13 mouse cellular contexts compared by ENCODE assay signal in genomic region chr1:120037021-120037683, GRCm38 (mm10). TPM values are rescaled to one million over a fixed set of nuclear protein-coding genes. Genes with fewer than 3 reads are reported as not detected.
DNase-seq lines count a peak whose midpoint lies in the region; ATAC-seq and TF ChIP-seq lines count a peak whose summit lies in the region.
"Had no signal": no experiment of that assay in that cellular context is flagged by ENCODE, and none has a peak within 500 bp of the region (broad histone marks: within the 10 kb centered on the region; RNA-seq: fewer than 3 reads in every experiment).

No protein-coding gene starts in this region.

- no peaks in the 10 kb centered on the region for H3K9me3 ChIP-seq in hindbrain, postnatal 0 days (ENCODE audit: low read length)
- no peaks in the 10 kb centered on the region for H3K9me3 ChIP-seq in hindbrain, embryonic 12.5 days (replicated peaks)
- H3K9me3 ChIP-seq: hindbrain, embryonic 13.5 days had no signal

- no peak overlapping the region for H3K9ac ChIP-seq in hindbrain, postnatal 0 days (replicated peaks; ENCODE audit: low read length)
- H3K9ac ChIP-seq in hindbrain, embryonic 12.5 days, result no peak overlapping the region
- H3K9ac ChIP-seq: hindbrain, embryonic 13.5 days had no signal

- no peaks in the 10 kb centered on the region for H3K4me1 ChIP-seq in hindbrain, postnatal 0 days (ENCODE audit: insufficient read depth, low read length)
- 0 out of 2 replicates have a peak, but pooled peaks cover 3% of the 10 kb centered on the region for H3K4me1 ChIP-seq in hindbrain, embryonic 12.5 days

- TF ChIP-seq CTCF in hindbrain, postnatal 0 days (IDR thresholded peaks at IDR 0.05; ENCODE audit: low read depth), result no peak

- no peaks in the 10 kb centered on the region for H3K27me3 ChIP-seq in hindbrain, postnatal 0 days (ENCODE audit: insufficient read depth, low read length)
- H3K27me3 ChIP-seq in hindbrain, embryonic 12.5 days, result no peaks in the 10 kb centered on the region
- H3K27me3 ChIP-seq: hindbrain, embryonic 13.5 days had no signal

- no peak overlapping the region for H3K4me3 ChIP-seq in hindbrain, postnatal 0 days (ENCODE audit: low read length)
- no peak overlapping the region for H3K4me3 ChIP-seq in hindbrain, embryonic 12.5 days
- H3K4me3 ChIP-seq: erythroblast, embryonic 14.5 days; hindbrain, embryonic 13.5 days had no signal

- no peaks in the 10 kb centered on the region for H3K36me3 ChIP-seq in hindbrain, postnatal 0 days (ENCODE audit: insufficient read depth, low read length)
- H3K36me3 ChIP-seq in hindbrain, embryonic 12.5 days, result no peaks in the 10 kb centered on the region
- H3K36me3 ChIP-seq: hindbrain, embryonic 13.5 days had no signal

- peak; percentile 60 for DNase-seq in hindbrain, postnatal 0 days (ENCODE audit: low spot score)
- DNase-seq in 416B (ENCODE audit: low read depth), result peak; percentile 58
- DNase-seq in adipocyte (ENCODE audit: low spot score), result peak; percentile 25
- peak; percentile 75 to 78 for DNase-seq in kidney, postnatal 25 days
- no peak for DNase-seq in frontal cortex, postnatal 14 days (ENCODE audit: low spot score in 2 of 2)
- DNase-seq in right cerebral cortex, adult 18-20 months, result no peak
- DNase-seq: thymus, adult 18-20 months had no signal

- H3K27ac ChIP-seq in hindbrain, postnatal 0 days, result no peak overlapping the region
- H3K27ac ChIP-seq in hindbrain, embryonic 12.5 days, result no peak overlapping the region
- H3K27ac ChIP-seq: hindbrain, embryonic 13.5 days had no signal

- no peak overlapping the region for H3K4me2 ChIP-seq in hindbrain, postnatal 0 days (ENCODE audit: low read depth, low read length)
- H3K4me2 ChIP-seq in hindbrain, embryonic 12.5 days (replicated peaks), result no peak overlapping the region
- H3K4me2 ChIP-seq: hindbrain, embryonic 13.5 days had no signal

- ATAC-seq in hindbrain, postnatal 0 days, result no peak
- ATAC-seq in hindbrain, embryonic 12.5 days (ENCODE audit: low FRiP score), result no peak
- ATAC-seq in inflammation-experienced regulatory T-cells, adult 6 months, result no peak

- WGBS in hindbrain, postnatal 0 days, result 46% methylated on average over 9 of the region's 9 CpGs
- WGBS in hindbrain, embryonic 12.5 days, result 65% methylated on average over 9 of the region's 9 CpGs

RNA-seq across cellular contexts. Expression of gene Sctr, which starts 30.5 kb away (rescaled TPM):
- total RNA-seq in hindbrain, postnatal 0 days (2014; rRNA removed), result 1.9 and 2.0 TPM in 2 replicates
- 0.93 and 1.2 TPM in 2 replicates for polyA plus RNA-seq in hindbrain, postnatal 0 days (2015; fragmentation: Nextera tagmentation; extraction: Ambion mirVana)
- 0.78 and 1.0 TPM in 2 replicates for polyA plus RNA-seq in hindbrain, embryonic 12.5 days (2016; fragmentation: Nextera tagmentation; extraction: Ambion mirVana)
- polyA plus RNA-seq in inflammation-experienced regulatory T-cells, adult 6 months (2017; shearing (Covaris generic)), result not detected
- total RNA-seq: megakaryocyte, adult 5-6 weeks had no signal
- polyA plus RNA-seq: erythroblast, embryonic 14.5 days had no signal

RNA-seq across cellular contexts. Expression of gene Tmem37, which starts 36.7 kb away (rescaled TPM):
- 2.9 and 3.8 TPM in 2 replicates for total RNA-seq in hindbrain, postnatal 0 days (2014; rRNA removed)
- polyA plus RNA-seq in hindbrain, postnatal 0 days (2015; fragmentation: Nextera tagmentation; extraction: Ambion mirVana), result 9.1 and 9.4 TPM in 2 replicates
- 7.5 and 8.7 TPM in 2 replicates for polyA plus RNA-seq in hindbrain, embryonic 12.5 days (2016; fragmentation: Nextera tagmentation; extraction: Ambion mirVana)
- polyA plus RNA-seq in inflammation-experienced regulatory T-cells, adult 6 months (2017; shearing (Covaris generic)), result 1 to 10 TPM in 1 of 3 experiments, under 1 TPM in 2; 0.86 to 4.5 (median 0.91) TPM
- total RNA-seq: megakaryocyte, adult 5-6 weeks had no signal

RNA-seq across cellular contexts. Expression of gene Cfap221, which starts 40.1 kb away (rescaled TPM):
- total RNA-seq in hindbrain, postnatal 0 days (2014; rRNA removed), result 1.9 TPM in 1 of 2 replicates, not detected in the other
- polyA plus RNA-seq in hindbrain, postnatal 0 days (2015; fragmentation: Nextera tagmentation; extraction: Ambion mirVana), result 0.25 and 0.29 TPM in 2 replicates
- polyA plus RNA-seq in hindbrain, embryonic 12.5 days (2016; fragmentation: Nextera tagmentation; extraction: Ambion mirVana), result 0.23 and 0.56 TPM in 2 replicates
- not detected for polyA plus RNA-seq in inflammation-experienced regulatory T-cells, adult 6 months (2017; shearing (Covaris generic))
- total RNA-seq: ES-E14; megakaryocyte, adult 5-6 weeks had no signal
- polyA plus RNA-seq: erythroblast, embryonic 14.5 days had no signal

Comparison
In these comparisons a context has a peak if more than half of its experiments do, and no peak if none do; other contexts are left out.
1. DNase-seq: peak in hindbrain, postnatal 0 days (single experiment), 416B (single experiment), adipocyte (single experiment) and kidney, postnatal 25 days (2 of 2); none in frontal cortex, postnatal 14 days (0 of 2) and right cerebral cortex, adult 18-20 months (single experiment).